Mouse (Mus musculus) T-helper 17 cell (primary cell): ENCODE results near the gene Ctdsp2.

Source experiments
- in situ Hi-C, 2 experiments: fragments of 300-600 bp; cut with MboI, MseI; formaldehyde crosslinking; loops; 1 replicate in 1 of 2; 2 replicates in 1 of 2; pipeline ENCODE4 v1.15.1; 2025; ENCODE audit warnings: high pct_unique_total_duplicates in 2 of 2

Gene Ctdsp2

GRCm38 (mm10) chr10:126962271-126962965 is 16.1 kb upstream of the Ctdsp2 start:
- in situ Hi-C loops: no loop called here

DNA sequence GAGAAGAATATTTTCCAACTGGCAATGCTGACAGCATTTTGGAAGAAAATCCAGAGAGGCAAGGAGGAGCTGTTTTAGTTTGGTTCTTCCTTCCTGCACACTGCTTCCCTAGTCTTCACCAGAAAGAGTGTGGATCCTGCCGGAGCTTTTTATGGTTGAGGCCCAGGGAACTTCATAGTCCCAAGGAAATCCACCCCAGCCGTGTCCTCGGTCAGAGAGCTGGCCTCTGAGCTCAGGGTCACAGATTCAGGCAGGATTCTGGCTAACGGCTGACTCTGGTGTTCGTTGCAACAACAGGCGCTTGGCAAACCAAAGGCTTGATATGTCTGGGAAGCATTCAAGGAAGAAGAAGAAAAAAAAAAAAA is 15.6 kb upstream of the Ctdsp2 start:
- in situ Hi-C loops: no loop called here

- in situ Hi-C loops: no loop called here
These were observed 14.7 kb upstream of the Ctdsp2 start for GRCm38 (mm10) chr10:126963821-126964220.

GRCm38 (mm10) chr10:126971363-126972050 is 7.0 kb upstream of the Ctdsp2 start:
- in situ Hi-C loops: no loop called here

DNA sequence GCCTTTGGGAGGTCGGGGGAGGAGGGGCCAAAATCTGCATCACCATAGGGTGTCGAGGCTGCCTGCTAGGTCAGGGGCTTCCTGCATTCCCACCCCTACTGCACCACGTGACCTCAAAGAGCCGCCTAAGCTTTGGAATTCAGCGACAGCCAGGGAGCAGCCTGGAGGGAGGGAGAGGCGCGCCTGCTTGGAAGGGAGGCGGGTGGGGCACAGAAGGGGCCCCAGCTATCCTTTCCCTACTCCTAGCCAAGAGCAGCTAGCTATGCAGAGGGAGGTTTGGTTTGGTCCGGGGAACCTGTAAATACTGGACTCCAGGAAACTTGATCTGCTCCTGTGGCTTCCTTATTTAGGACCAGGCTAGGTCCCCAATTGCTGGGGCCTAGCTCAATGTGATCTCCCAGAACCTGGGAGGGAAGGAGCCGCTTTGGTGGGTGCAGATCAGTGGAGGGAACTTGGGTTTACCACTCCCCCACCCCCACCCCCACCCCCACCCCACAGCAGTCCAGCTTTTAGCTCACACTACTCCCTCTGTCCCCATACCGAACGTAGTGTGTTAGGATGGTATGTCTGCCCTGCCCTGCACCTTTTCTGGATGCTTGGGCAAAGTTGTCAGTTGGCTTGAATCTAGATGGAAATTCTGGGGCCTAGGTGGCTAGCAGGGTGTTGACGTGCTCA is 6.3 kb upstream of the Ctdsp2 start:
- in situ Hi-C loops: no loop called here

GRCm38 (mm10) chr10:126972988-126973387 is 5.5 kb upstream of the Ctdsp2 start:
- in situ Hi-C loops: no loop called here

GRCm38 (mm10) chr10:126975706-126976105 is 2.8 kb upstream of the Ctdsp2 start:
- in situ Hi-C loops: no loop called here

DNA sequence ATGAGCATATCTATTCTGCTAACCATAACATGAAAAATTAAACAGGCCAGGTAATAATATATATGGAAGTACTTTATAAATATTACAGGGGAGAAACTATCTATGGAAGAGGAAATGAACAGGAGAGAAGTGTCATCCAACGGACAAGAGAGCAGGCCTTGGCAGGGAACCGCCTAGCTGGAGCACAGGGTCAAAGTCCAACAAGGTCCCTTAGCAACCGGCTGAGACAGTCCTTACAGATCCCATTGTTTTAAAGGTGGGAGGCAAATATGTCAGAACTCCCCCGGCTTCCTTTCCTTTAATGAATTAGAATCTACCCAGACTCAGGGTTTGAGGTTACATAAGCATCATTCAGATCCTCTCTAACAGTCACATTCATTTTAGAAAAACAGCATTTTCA is 1.4 kb upstream of the Ctdsp2 start:
- in situ Hi-C loops: no loop called here

- in situ Hi-C loops: no loop called here
These were observed 661 bp downstream of the Ctdsp2 start for GRCm38 (mm10) chr10:126979121-126979635.

DNA sequence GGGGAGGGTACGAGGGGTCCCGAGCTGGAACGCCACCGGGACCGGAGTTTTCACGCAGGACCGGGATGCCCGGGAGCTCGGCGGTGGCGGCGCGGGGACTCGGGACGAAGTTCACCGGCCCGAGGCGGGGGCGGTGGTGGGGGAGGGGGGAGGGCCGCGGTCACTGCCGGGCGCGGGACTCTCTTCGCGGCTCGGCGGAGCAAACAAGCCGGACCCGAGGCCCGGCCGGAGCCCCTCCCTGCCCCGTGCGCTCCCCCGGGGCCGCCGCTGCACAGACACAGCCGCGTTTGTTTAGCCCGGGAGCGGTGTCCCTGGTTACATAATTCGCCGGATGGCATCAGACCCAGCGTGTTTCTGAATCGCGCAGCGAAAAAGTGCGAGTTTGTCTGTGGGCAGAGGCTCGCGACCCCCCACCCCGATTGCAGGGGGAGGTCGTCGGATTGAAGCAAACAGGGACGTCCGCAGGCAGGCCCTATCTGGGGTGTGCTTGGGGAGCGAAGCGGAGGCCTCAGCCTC is 1.2 kb downstream of the Ctdsp2 start:
- in situ Hi-C loops: loop anchor here in 1 of 2 experiments (5.0 kb wide), 2 partner anchors 52 to 53 kb away; partner anchors contain the start of gene Tsfm

GRCm38 (mm10) chr10:126980221-126980932 is 1.9 kb downstream of the Ctdsp2 start:
- in situ Hi-C loops: loop anchor here in 1 of 2 experiments (5.0 kb wide), 2 partner anchors 52 to 53 kb away; partner anchors contain the start of gene Tsfm

DNA sequence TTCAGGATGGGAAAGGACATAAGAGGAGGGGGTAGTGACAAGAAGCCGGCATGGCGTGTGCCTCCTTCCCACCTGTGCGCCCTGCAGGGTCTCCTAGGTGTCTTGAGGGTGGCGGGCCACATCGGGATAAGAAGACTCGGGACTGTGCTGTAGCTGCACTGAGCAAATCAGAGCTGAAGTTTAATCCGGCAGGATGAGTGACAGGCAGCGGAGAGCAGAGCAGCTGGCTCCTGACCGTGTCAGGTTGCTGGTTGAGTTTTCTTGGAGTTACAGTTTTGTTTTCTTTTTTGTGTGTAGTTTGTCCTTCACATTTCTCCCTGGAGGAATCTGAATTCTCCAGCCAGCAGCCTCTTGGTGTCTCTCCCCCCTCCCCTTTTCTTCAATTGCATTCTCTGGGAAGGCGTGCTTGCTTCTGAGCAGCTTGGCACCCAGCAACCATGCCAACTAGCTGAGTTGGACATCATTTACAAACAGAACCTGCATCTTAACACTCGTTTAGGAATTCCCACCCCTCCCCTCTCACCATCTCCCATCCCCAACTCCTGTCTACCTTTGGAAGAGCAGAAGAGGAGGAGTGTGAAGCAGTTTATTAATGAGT is 2.5 kb downstream of the Ctdsp2 start:
- in situ Hi-C loops: loop anchor here in 1 of 2 experiments (5.0 kb wide), 2 partner anchors 51 to 54 kb away; partner anchors contain the start of gene Tsfm

DNA sequence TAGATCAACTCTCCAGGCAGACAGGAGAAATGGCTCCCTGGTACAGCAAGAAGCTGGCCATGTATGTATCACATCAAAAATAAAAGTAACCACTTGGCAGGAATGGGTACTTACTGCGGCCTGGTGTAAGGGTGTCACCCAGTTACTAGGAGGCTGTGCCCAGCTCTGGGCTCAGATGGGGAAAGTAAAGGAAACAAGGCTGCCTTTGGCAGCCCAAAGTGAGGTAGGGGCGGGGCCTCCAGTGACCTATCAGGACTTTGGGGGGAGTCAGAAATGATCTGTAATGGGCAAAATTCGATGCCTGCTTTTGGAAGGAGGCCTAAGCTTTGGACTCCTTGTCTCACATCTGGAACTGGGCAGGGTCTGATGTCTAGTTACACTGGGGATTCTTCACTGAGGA is 3.2 kb downstream of the Ctdsp2 start:
- in situ Hi-C loops: loop anchor here in 1 of 2 experiments (5.0 kb wide), 2 partner anchors 51 to 54 kb away; partner anchors contain the start of gene Tsfm

DNA sequence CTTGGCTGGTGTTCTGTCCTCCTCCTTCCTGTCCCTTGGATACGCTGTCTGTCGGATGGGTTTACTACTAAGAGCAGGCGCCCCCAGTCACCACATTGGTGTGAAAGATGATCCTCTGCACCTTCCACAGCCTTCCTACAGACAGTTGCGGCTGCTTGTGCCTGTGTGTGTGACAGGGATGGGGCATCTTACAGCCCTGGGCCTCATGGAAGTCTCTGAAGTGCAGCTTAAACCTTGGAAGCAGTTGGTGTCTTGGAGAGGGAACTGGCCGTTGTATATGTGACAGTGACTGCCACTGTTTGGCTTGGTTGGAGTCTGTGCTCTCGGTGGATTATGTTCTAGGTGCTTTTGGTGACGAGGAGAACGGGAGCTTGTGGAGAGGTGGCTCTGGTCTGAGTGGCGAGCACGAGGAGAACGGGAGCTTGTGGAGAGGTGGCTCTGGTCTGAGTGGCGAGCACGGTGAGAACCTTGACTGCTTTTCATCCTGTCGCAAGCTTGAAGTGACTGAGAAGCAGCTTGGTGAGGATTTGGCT is 4.7 kb downstream of the Ctdsp2 start:
- in situ Hi-C loops: loop anchor here in 1 of 2 experiments (5.0 kb wide), 2 partner anchors 49 to 56 kb away; partner anchors contain the start of gene Tsfm

DNA sequence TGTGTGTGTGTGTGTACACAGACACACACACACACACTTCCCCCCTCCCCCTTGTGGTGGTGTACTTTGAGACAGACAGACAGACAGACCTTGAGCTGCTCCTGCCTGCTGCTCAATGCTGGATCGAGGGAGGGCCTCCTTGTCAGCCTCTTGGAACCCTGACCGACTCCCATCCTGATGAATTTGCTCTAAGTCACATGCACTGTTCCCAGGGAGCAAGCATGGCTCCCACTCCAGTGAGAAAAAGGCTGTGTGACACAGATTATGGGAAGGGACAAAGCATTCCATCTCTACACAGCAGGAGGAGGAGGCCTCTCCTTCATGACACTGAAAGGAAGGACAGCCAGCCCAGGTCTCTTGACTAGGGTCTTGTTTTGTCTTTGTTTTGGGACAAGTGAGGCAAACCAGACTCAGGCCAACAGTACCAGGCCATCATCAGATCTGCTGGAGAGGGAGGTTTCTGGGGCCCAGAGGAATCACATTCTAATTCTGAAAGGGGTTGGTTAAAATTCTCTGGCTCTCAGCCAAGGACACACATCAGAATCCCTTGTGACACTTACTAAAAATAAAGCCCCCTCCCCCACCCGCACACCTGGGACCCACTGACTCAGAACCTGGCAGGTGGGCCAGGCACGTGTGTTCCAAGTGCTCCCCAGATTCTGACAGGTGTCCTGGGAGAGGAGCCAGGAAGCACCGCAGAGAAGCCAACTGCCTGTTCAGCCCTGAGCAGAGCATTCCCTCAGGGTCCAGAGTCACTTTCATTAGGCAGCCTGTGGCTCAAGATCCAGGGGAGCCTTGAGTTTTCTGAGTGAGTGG is 5.9 kb downstream of the Ctdsp2 start:
- in situ Hi-C loops: loop anchor here in 1 of 2 experiments (5.0 kb wide), 2 partner anchors 48 to 57 kb away; partner anchors contain the start of gene Tsfm

DNA sequence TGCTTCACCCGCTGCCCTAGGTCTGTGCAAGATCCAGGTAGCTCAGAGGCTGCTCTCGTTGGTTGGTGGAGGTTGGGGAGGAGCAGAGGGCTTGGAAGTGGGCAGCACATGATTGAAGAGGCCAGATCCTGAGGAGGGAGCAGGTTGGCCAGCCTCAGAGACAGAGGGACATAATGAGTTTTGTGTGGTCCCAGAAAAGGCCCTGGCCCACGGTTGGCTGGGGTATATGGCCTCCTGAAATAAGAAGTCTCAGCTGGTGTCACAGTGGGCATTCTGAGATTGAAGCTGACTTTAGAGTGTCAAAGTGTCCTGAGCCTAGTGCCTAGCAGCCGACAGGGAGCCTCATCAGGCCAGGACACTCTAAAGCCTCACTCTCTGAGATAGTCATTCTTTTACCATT is 6.6 kb downstream of the Ctdsp2 start:
- in situ Hi-C loops: no loop called here

- in situ Hi-C loops: no loop called here
These were observed 7.1 kb downstream of the Ctdsp2 start for GRCm38 (mm10) chr10:126985579-126985978.

DNA sequence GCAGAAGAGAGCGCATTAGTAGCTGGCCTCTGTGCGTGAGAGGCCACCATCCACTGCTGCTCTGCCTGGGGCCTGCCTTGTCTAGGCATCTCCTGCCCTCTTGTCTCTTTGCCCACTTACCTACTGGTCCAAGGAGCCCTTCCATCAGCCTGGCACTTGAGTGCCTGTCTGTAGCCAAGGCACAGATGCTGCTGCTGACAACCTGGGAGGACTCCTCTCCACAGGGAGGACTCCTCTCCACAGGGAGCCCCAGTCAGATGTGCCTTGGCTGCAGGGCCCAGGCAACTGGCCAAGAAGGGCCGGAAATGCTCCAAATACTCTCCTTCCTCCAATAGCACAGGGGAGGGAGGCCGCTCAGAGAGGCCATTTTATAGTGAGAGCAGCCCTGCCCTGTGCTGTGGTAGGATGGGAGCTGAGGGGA is 8.0 kb downstream of the Ctdsp2 start:
- in situ Hi-C loops: no loop called here
